Mouse (Mus musculus): ENCODE data around the gene Gm11214. TPM values are rescaled to one million over a fixed set of nuclear protein-coding genes. Genes with fewer than 3 reads are reported as not detected.

Gm11214 gene
- total and polyA plus RNA-seq, 3 experiments, result 0.67 TPM; not detected in 2

DNA sequence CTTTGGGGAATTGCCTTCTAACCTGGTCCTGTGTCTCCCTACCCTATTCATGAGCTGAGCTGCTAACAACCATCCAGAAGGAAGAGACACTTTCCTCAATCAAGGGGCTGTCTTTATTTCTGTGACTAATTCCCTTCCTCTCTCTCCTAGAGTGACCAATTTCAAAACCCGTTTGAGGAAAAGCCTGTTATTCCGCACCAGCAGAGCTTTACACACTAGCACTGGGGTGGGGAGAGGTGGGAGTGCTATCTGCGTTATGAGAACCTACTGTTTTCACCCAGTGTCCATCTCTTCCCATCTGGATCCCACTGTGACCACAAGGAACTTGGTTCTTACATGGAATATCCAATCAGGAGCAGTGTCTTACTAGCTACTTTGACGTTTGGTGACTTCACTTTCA, 4.1 kb downstream of the Gm11214 start:
- dilution Hi-C loops (cut with MboI; ENCODE audit: extremely low pct_ligation_motif_present, extremely low pct_unique_long_range_greater_than_20kb, low sequenced_read_pairs) (no loop called here), in situ Hi-C loops (cut with MboI; ENCODE audit: low pct_ligation_motif_present, low pct_unique_long_range_greater_than_20kb, low sequenced_read_pairs) (no loop called here)
- Histone ChIP-seq H3K4me2 (ENCODE audit: insufficient read depth, low read depth, poor library complexity, severe bottlenecking) (no peak overlapping the region), H3K36me3 (replicated peaks in 1 of 2; ENCODE audit: control insufficient read depth in 1 of 2, insufficient read depth in 1 of 2, low read length in 1 of 2) (no peaks in the 10 kb centered on the region), H3K4me3 (replicated peaks in 1 of 3; ENCODE audit: low read depth in 2 of 3, low read length in 2 of 3, poor library complexity in 1 of 3) (no peak overlapping the region), H3K9me3 (replicated peaks; ENCODE audit: low read length) (no peaks in the 10 kb centered on the region), H3K27ac (ENCODE audit: insufficient read depth, low read depth) (no peak overlapping the region), H3K27me3 (replicated peaks) (peaks cover 13% of the 10 kb centered on the region), H3K79me2 (replicated peaks; ENCODE audit: control insufficient read depth, extremely low read depth, insufficient read depth, poor library complexity, severe bottlenecking) (no peaks in the 10 kb centered on the region), H3K4me1 (ENCODE audit: control insufficient read depth in 1 of 2, insufficient read depth in 2 of 2) (no peaks in the 10 kb centered on the region), H3K9ac (ENCODE audit: insufficient read depth, low read depth) (no peak overlapping the region)
- TF ChIP-seq TBP (conservative IDR thresholded peaks at IDR 0.05; ENCODE audit: low read depth, low read length) (no peak), MYC (IDR thresholded peaks at IDR 0.05; ENCODE audit: low read depth, low read length) (no peak), NELFE (IDR thresholded peaks at IDR 0.05; ENCODE audit: low read depth, low read length) (no peak), KAT2A (IDR thresholded peaks at IDR 0.05; ENCODE audit: insufficient replicate concordance, low read length) (no peak), RAD21 (IDR thresholded peaks at IDR 0.05; ENCODE audit: low read depth, low read length) (no peak), POLR2A (IDR thresholded peaks at IDR 0.05; ENCODE audit: low read depth, low read length) (no peak), EP300 (IDR thresholded peaks at IDR 0.05; ENCODE audit: low read length) (no peak), MEF2A (IDR thresholded peaks at IDR 0.05; ENCODE audit: borderline replicate concordance, low read depth, low read length) (no peak), GABPA (IDR thresholded peaks at IDR 0.05; ENCODE audit: insufficient replicate concordance, low read depth, low read length) (no peak), UBTF (IDR thresholded peaks at IDR 0.05; ENCODE audit: low read depth, low read length) (no peak), BHLHE40 (IDR thresholded peaks at IDR 0.05; ENCODE audit: low read depth, low read length) (no peak), CHD2 (IDR thresholded peaks at IDR 0.05; ENCODE audit: low read length) (no peak), USF2 (conservative IDR thresholded peaks at IDR 0.05; ENCODE audit: low read depth, low read length) (no peak), MAX (IDR thresholded peaks at IDR 0.05; ENCODE audit: low read length) (no peak)
- no peak for DNase-seq (ENCODE audit: extremely low read depth)

DNA sequence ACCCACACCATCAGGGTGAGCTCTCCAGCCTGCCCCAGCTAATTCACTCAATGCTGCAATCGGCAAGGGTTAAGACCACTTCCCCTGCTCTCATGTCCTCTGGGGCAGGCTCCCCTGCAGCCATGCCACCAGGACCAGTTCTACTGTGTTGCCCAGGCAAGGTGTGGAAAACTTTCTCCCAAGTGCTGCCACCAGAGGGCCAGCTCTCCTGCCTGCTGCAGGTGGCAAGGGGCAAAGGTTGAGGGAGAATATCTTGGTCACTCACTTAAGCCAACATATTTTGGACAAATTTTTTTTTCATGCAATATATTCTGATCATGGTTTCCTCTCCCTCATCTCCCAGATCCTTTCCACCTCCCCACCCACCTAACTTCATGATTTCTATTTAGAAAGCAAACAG, 8.8 kb downstream of the Gm11214 start:
- H3K4me3 ChIP-seq (replicated peaks in 1 of 3; ENCODE audit: low read depth in 2 of 3, low read length in 2 of 3, poor library complexity in 1 of 3), result no peak overlapping the region
- DNase-seq (ENCODE audit: extremely low read depth), result no peak
- H3K27ac ChIP-seq (ENCODE audit: insufficient read depth, low read depth), result no peak overlapping the region
- H3K9me3 ChIP-seq (replicated peaks; ENCODE audit: low read length), result no peaks in the 10 kb centered on the region
- in situ Hi-C loops (cut with MboI; ENCODE audit: low pct_ligation_motif_present, low pct_unique_long_range_greater_than_20kb, low sequenced_read_pairs) (no loop called here), dilution Hi-C loops (cut with MboI; ENCODE audit: extremely low pct_ligation_motif_present, extremely low pct_unique_long_range_greater_than_20kb, low sequenced_read_pairs) (no loop called here)
- no peaks in the 10 kb centered on the region for H3K27me3 ChIP-seq (replicated peaks)
- H3K79me2 ChIP-seq (replicated peaks; ENCODE audit: control insufficient read depth, extremely low read depth, insufficient read depth, poor library complexity, severe bottlenecking), result no peaks in the 10 kb centered on the region
- H3K9ac ChIP-seq (ENCODE audit: insufficient read depth, low read depth), result no peak overlapping the region
- no peak overlapping the region for H3K4me2 ChIP-seq (ENCODE audit: insufficient read depth, low read depth, poor library complexity, severe bottlenecking)
- TF ChIP-seq TBP (conservative IDR thresholded peaks at IDR 0.05; ENCODE audit: low read depth, low read length) (no peak), ZC3H11A (IDR thresholded peaks at IDR 0.05; ENCODE audit: low read depth, low read length) (no peak), MXI1 (IDR thresholded peaks at IDR 0.05; ENCODE audit: low read depth, low read length) (no peak), CHD2 (IDR thresholded peaks at IDR 0.05; ENCODE audit: low read length) (no peak), RAD21 (IDR thresholded peaks at IDR 0.05; ENCODE audit: low read depth, low read length) (peak; percentile 49), SMC3 (IDR thresholded peaks at IDR 0.05; ENCODE audit: low read depth, low read length) (peak; percentile 69), USF1 (IDR thresholded peaks at IDR 0.05; ENCODE audit: low read depth, low read length) (no peak), ZKSCAN1 (IDR thresholded peaks at IDR 0.05; ENCODE audit: borderline replicate concordance, low read depth, low read length) (no peak), CTCF (conservative IDR thresholded peaks at IDR 0.05 in 1 of 2, IDR thresholded peaks at IDR 0.05 in 1 of 2; ENCODE audit: low read depth in 2 of 2, low read length in 2 of 2) (peak in 1 of 2 experiments; percentile 61; a peak in 2 of 4 replicates), EP300 (IDR thresholded peaks at IDR 0.05; ENCODE audit: low read length) (no peak), JUND (conservative IDR thresholded peaks at IDR 0.05; ENCODE audit: low read depth, low read length) (no peak), MAX (IDR thresholded peaks at IDR 0.05; ENCODE audit: low read length) (no peak), CHD1 (IDR thresholded peaks at IDR 0.05; ENCODE audit: low read depth, low read length) (no peak), ZMIZ1 (IDR thresholded peaks at IDR 0.05; ENCODE audit: low read depth, low read length) (no peak), BHLHE40 (IDR thresholded peaks at IDR 0.05; ENCODE audit: low read depth, low read length) (no peak), E2F4 (IDR thresholded peaks at IDR 0.05; ENCODE audit: insufficient replicate concordance, low read depth, low read length) (no peak), POLR2A (IDR thresholded peaks at IDR 0.05; ENCODE audit: low read depth, low read length) (no peak)
- no peaks in the 10 kb centered on the region for H3K36me3 ChIP-seq (replicated peaks in 1 of 2; ENCODE audit: control insufficient read depth in 1 of 2, insufficient read depth in 1 of 2, low read length in 1 of 2)
- H3K4me1 ChIP-seq (ENCODE audit: control insufficient read depth in 1 of 2, insufficient read depth in 2 of 2), result no peaks in the 10 kb centered on the region
